In the genomic region with DNA sequence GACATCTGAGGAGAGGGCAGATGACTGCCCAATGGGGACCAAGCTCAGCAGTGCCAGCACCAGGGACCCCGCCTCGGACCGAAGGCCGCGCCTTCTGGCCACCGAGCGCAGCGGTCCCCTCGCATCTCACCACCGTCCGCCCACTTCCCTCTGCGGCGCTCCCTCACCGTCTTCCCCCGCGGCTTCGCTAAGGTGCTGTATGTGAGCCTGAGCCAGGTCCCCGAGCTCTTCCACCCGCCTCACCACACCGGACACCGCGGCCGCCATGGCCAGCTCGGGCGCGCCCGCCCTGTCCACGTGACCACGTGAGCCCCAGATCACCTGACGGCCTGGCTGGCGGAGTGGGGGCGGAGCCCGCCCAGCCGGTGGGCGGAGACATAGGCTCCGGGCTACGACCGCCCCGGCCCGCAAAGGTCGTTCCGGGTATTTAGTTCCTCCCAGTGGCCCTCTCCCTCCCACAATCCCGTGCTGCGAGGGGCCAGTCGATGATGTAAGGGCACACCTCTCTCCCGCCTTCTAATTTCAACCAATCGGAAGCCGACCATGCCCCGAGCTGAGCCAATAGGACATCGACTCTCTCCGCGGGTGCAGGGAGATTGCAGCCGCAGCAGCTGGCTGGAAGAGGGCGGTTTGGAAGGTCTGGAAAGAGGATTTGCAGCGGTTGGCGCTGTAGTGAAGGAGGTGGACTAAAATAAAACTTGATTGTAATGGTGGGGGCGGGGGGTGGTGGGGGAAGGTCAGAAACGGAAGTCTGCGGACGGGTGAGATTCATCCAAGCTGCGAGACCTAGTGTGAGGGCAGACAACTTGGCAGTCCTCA, we compare ENCODE assay signal across 7 mouse cellular contexts. TPM values are rescaled to one million over a fixed set of nuclear protein-coding genes. Genes with fewer than 3 reads are reported as not detected.
A peak's percentile ranks its signal among the peaks of the same experiment; 100 is the strongest.
DNase-seq lines count a peak whose midpoint lies in the region; ATAC-seq and TF ChIP-seq lines count a peak whose summit lies in the region.

TSS of gene AW549877 (minus strand) at position 297 of the 819 bp plus-strand sequence.

- peak within 1 kb of the TSS; percentile 97 for H3K27ac ChIP-seq in intestine, postnatal 0 days (ENCODE audit: low read depth, low read length)
- H3K27ac ChIP-seq in midbrain, embryonic 12.5 days (replicated peaks) = peak within 1 kb of the TSS; percentile 94
- H3K27ac ChIP-seq in small intestine, adult 2 months (ENCODE audit: insufficient read depth, low read depth, low read length) = peak within 1 kb of the TSS; percentile 97

- under 1% methylated on average over 61 of the region's 61 CpGs for WGBS in intestine, postnatal 0 days
- WGBS in midbrain, embryonic 12.5 days = under 1% methylated on average over 61 of the region's 61 CpGs
- under 1% methylated on average over 61 of the region's 61 CpGs for WGBS in small intestine, adult 2 months

- peak; percentile 68; the same call in 1 of the 2 replicates for TF ChIP-seq POLR2A in small intestine, adult 2 months (IDR thresholded peaks at IDR 0.05; ENCODE audit: low read depth, low read length)

- DNase-seq in adrenal gland, adult 8-10 months = peak; percentile 99
- DNase-seq in embryo, embryonic 9.5 days (ENCODE audit: extremely low spot score) = peak; percentile 98
- DNase-seq in gonadal fat pad, adult 2 months (ENCODE audit: low read depth) = no peak
- DNase-seq in left cerebral cortex, postnatal 4 days = peak; percentile 99

- H3K36me3 ChIP-seq in intestine, postnatal 0 days (ENCODE audit: control insufficient read depth, insufficient read depth) = peaks cover 8% of the 10 kb centered on the region; the same call in 1 of the 2 replicates
- peaks cover 12% of the 10 kb centered on the region for H3K36me3 ChIP-seq in midbrain, embryonic 12.5 days
- H3K36me3 ChIP-seq in small intestine, adult 2 months (ENCODE audit: control insufficient read depth, insufficient read depth, low read length) = peaks cover 10% of the 10 kb centered on the region

- ATAC-seq in intestine, postnatal 0 days = peak; percentile 100
- ATAC-seq in midbrain, embryonic 12.5 days (ENCODE audit: low FRiP score, low read depth) = peak; percentile 99

- peak within 1 kb of the TSS; percentile 67 for H3K4me2 ChIP-seq in intestine, postnatal 0 days (replicated peaks; ENCODE audit: low read depth)
- peak within 1 kb of the TSS; percentile 66 for H3K4me2 ChIP-seq in midbrain, embryonic 12.5 days (replicated peaks)

- peak within 1 kb of the TSS; percentile 89 for H3K4me3 ChIP-seq in intestine, postnatal 0 days (ENCODE audit: low read depth, low read length)
- H3K4me3 ChIP-seq in midbrain, embryonic 12.5 days = peak within 1 kb of the TSS; percentile 69
- H3K4me3 ChIP-seq in small intestine, adult 2 months (ENCODE audit: low read depth, low read length) = peak within 1 kb of the TSS; percentile 71

- no peaks in the 10 kb centered on the region for H3K27me3 ChIP-seq in intestine, postnatal 0 days (replicated peaks; ENCODE audit: control insufficient read depth, insufficient read depth, low read length)
- no peaks in the 10 kb centered on the region for H3K27me3 ChIP-seq in midbrain, embryonic 12.5 days
- H3K27me3 ChIP-seq in small intestine, adult 2 months (ENCODE audit: control insufficient read depth, insufficient read depth, low read length) = no peaks in the 10 kb centered on the region

- no peak for TF ChIP-seq CTCF in intestine, postnatal 0 days (IDR thresholded peaks at IDR 0.05; ENCODE audit: low read depth)
- TF ChIP-seq CTCF in small intestine, adult 2 months (IDR thresholded peaks at IDR 0.05; ENCODE audit: extremely low read depth, insufficient read length, insufficient replicate concordance, low read depth, low read length) = no peak

- H3K9me3 ChIP-seq in intestine, postnatal 0 days (ENCODE audit: control insufficient read depth) = no peaks in the 10 kb centered on the region
- H3K9me3 ChIP-seq in midbrain, embryonic 12.5 days = no peaks in the 10 kb centered on the region

- peak within 1 kb of the TSS; percentile 82 for H3K9ac ChIP-seq in intestine, postnatal 0 days (ENCODE audit: low read depth, low read length)
- H3K9ac ChIP-seq in midbrain, embryonic 12.5 days (replicated peaks) = peak within 1 kb of the TSS; percentile 81

- H3K4me1 ChIP-seq in intestine, postnatal 0 days (replicated peaks; ENCODE audit: control insufficient read depth, insufficient read depth, low read length) = no peaks in the 10 kb centered on the region
- peaks cover 11% of the 10 kb centered on the region for H3K4me1 ChIP-seq in midbrain, embryonic 12.5 days
- no peaks in the 10 kb centered on the region for H3K4me1 ChIP-seq in small intestine, adult 2 months (ENCODE audit: control insufficient read depth, insufficient read depth, insufficient read length, low read length)

- intact Hi-C loops in left cerebral cortex, postnatal 4 days (cut with DNase I) = no loop called here

RNA-seq across cellular contexts. Expression of gene AW549877, which starts in this region (rescaled TPM):
- total RNA-seq in adrenal gland, adult 8-10 months (2022) = 10 to 100 TPM; 53.7 to 68.1 (median 56.5) TPM
- 22.2 and 23.1 TPM in 2 replicates for polyA plus RNA-seq in gonadal fat pad, adult 2 months (2012; rRNA removed)
- polyA plus RNA-seq in intestine, postnatal 0 days (2015; fragmentation: Nextera tagmentation; extraction: Ambion mirVana) = 13.5 and 15.4 TPM in 2 replicates
- 10 to 100 TPM; 36.9 to 38.5 TPM for total RNA-seq in left cerebral cortex, postnatal 4 days (2021)
- polyA plus RNA-seq in midbrain, embryonic 12.5 days (2016; fragmentation: Nextera tagmentation; extraction: Ambion mirVana) = 60.1 and 69.3 TPM in 2 replicates
- polyA plus RNA-seq in small intestine, adult 2 months (2012; rRNA removed) = 1.2 and 3.0 TPM in 2 replicates
